Mouse (Mus musculus) myocyte (in vitro differentiated cells): ENCODE data around the gene Glt1d1.

ENCODE experiments used
- CEBPB ChIP-seq: IDR thresholded peaks from 2 replicates; pipeline ENCODE4 v1.6.1; 2011; ENCODE audit warnings: mild to moderate bottlenecking, moderate library complexity; ENCODE audit not compliant: poor library complexity, insufficient read depth, severe bottlenecking
- E2F4 ChIP-seq: IDR thresholded peaks from one replicate; pipeline ENCODE4 v1.6.1; 2011; ENCODE audit warnings: mild to moderate bottlenecking, control low read depth, moderate library complexity; ENCODE audit not compliant: insufficient read depth
- MAX ChIP-seq: IDR thresholded peaks from one replicate; pipeline ENCODE4 v1.6.1; 2011; ENCODE audit warnings: low read depth, mild to moderate bottlenecking, control low read depth
- MYOD1 ChIP-seq, 3 experiments: IDR thresholded peaks; one replicate each; pipeline ENCODE4 v1.6.1; 2011; ENCODE audit warnings: control low read depth in 2 of 3, low read depth in 2 of 3, mild to moderate bottlenecking in 2 of 3, moderate library complexity in 1 of 3; ENCODE audit not compliant: insufficient read length in 2 of 3, control insufficient read depth in 1 of 3
- MYOG ChIP-seq, 3 experiments: IDR thresholded peaks; one replicate each; pipeline ENCODE4 v1.6.1; 2011; ENCODE audit warnings: control low read depth in 2 of 3, low read depth in 2 of 3, mild to moderate bottlenecking in 2 of 3; ENCODE audit not compliant: insufficient read length in 2 of 3, control insufficient read depth in 1 of 3, insufficient read depth in 1 of 3
- POLR2A ChIP-seq: IDR thresholded peaks from one replicate; pipeline ENCODE4 v1.6.1; 2011; ENCODE audit warnings: low read depth, mild to moderate bottlenecking, control low read depth, moderate library complexity; ENCODE audit not compliant: insufficient read length
- POLR2AphosphoS2 ChIP-seq: IDR thresholded peaks from one replicate; pipeline ENCODE4 v1.6.1; 2011; ENCODE audit warnings: low read depth, control low read depth; ENCODE audit not compliant: insufficient read length
- REST ChIP-seq: IDR thresholded peaks from one replicate; pipeline ENCODE4 v1.6.1; 2011; ENCODE audit warnings: mild to moderate bottlenecking, control low read depth, moderate library complexity; ENCODE audit not compliant: insufficient read depth, insufficient read length
- SRF ChIP-seq: IDR thresholded peaks from one replicate; pipeline ENCODE4 v1.6.1; 2011; ENCODE audit warnings: low read depth; ENCODE audit not compliant: control insufficient read depth, insufficient read length
- TCF12 ChIP-seq: IDR thresholded peaks from one replicate; pipeline ENCODE4 v1.6.1; 2011; ENCODE audit warnings: mild to moderate bottlenecking, control low read depth; ENCODE audit not compliant: poor library complexity, insufficient read depth, severe bottlenecking
- TCF3 ChIP-seq: IDR thresholded peaks from one replicate; pipeline ENCODE4 v1.6.1; 2011; ENCODE audit warnings: low read depth, control low read depth; ENCODE audit not compliant: insufficient read length
- USF1 ChIP-seq: IDR thresholded peaks from one replicate; pipeline ENCODE4 v1.6.1; 2011; ENCODE audit warnings: low read depth, mild to moderate bottlenecking, control low read depth, moderate library complexity

DNA sequence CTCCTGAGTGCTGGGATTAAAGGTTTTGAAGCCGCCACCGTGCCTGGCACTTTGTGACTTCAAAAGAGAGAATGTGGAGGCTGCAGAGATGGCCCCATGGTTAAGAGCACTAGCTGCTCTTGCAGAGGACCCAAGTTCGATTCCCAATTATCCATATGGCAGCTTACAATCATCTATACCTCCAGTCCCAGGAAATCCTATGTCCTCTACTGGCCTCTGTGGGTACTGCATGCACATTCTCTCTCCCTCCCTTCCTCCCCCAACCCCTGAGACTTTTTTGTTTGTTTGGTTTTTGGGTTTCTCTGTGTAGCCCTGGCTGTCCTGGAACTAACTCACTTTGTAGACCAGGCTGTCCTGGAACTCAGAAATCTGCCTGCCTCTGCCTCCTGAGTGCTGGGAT lies 27.2 kb downstream of the Glt1d1 start:
- TF ChIP-seq POLR2A = no peak
- TF ChIP-seq MAX = no peak
- no peak for TF ChIP-seq TCF12
- no peak for TF ChIP-seq MYOD1 (IDR thresholded peaks at IDR 0.05; ENCODE audit: control insufficient read depth in 1 of 3, insufficient read length in 2 of 3, low read depth in 2 of 3)
- no peak for TF ChIP-seq SRF
- no peak for TF ChIP-seq TCF3
- TF ChIP-seq REST = no peak
- no peak for TF ChIP-seq CEBPB
- no peak for TF ChIP-seq POLR2AphosphoS2
- TF ChIP-seq E2F4 = no peak
- no peak for TF ChIP-seq USF1
- TF ChIP-seq MYOG (IDR thresholded peaks at IDR 0.05; ENCODE audit: control insufficient read depth in 1 of 3, insufficient read depth in 1 of 3, insufficient read length in 2 of 3, low read depth in 2 of 3) = no peak
